Mouse (Mus musculus) olfactory bulb, adult 2 months (tissue): ENCODE measurements around the gene Serpina3n.

Experiments
- CTCF ChIP-seq: fragments of 200-500 bp; IDR thresholded peaks from 2 replicates; pipeline ENCODE4 v1.5.1; 2012; ENCODE audit warnings: low read depth, mild to moderate bottlenecking, low read length, moderate library complexity; ENCODE audit not compliant: insufficient read depth
- POLR2A ChIP-seq: fragments of 200-500 bp; IDR thresholded peaks from 2 replicates; pipeline ENCODE4 v1.6.1; 2012; ENCODE audit warnings: mild to moderate bottlenecking, low read depth, low read length, moderate library complexity; ENCODE audit not compliant: insufficient read depth

DNA sequence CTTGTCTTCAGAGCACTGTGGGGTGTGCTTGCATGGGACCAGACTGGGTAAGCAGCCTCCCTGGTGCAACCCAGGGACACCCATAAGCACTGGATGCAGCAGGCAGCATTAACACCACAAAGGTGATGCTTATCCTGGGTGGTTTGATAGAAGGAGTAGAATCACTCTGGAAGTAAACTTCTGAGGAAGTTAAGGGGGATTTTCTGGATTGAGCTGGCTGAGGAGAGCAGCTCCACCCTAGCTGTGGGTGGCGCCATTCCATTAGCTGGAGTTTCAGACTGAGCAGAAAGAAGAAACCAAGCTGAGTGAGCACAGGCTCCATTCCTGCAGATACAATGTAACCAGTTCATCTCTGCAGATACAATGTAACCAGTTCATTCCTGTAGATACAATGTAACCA lies 46.5 kb downstream of the Serpina3n start:
- TF ChIP-seq CTCF (no peak), POLR2A (no peak)
